Mouse (Mus musculus) cerebellum, adult 11-12 months (tissue): ENCODE results near the gene Zfp503.

Experiments used
- DNase-seq: peaks from one replicate; pipeline ENCODE4 v3.0.0; 2022

Gene Zfp503

DNA sequence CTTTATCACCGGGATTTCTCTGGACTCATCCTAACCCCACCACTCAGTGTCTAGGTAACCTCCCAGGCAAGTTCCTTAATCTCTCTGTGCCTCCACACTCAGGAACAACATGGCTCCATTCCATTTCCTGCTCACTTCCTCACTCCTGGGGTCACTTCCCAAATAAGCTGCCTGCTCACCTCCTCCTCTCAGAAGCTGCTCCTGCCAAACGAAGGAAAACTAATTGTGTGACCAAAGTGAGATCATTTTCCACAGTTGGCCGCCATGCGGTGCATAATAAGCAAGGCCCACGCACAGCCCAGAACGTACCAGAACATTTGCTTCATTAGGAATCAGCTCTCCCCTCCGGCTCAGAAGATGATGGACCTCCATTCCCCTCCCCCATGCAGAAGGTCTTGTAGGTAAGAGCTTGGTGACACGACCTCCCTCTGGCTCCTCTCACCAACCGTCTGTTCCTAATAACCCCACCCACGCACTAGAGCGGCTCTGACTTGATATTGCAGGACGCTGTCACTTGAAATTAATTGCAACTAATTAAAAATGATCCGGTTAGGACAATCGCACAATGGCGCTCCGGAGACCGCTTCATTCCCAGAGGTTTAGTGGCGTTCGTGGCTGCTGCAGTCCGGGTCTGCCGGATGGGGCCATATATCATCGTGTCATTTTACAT is 26.9 kb downstream of the Zfp503 start:
- DNase-seq = no peak

DNA sequence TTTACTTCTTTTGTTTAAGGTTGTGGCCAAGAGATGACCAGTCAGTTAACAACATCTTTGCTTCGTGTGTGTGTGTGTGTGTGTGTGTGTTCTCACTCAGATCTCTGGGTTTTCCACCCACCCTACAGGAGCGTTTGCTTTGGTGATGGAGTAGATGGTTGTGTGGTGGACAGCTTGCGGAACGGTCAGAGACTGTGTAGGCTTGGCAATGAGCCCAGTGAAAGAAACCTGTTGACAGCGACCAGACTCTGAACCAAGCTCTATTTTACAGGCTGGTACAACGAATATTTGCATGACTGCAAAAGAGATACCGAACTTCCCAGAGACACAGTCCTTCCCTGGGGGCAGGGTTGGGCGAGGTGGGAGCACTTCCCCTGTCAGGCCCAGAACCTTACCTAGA is 30.2 kb downstream of the Zfp503 start:
- DNase-seq = no peak

DNA sequence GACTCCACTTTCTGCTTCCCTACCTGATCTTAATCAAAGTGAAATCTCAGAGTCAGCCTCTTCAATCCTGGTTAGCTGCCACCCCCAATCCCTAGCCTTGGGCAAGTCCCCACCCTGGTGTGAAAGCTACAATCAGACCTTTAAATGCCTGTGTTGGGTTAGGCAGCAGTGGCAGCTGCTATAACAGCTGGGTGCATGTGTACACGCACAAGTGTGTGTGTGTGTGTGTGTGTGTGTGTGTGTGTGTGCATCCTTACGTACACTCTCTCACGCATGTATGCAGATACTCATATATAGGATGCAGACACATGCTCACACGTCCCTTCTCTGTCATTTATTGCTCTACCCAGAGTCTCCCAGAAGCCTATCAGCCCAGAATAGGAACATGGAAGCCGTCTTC is 30.8 kb downstream of the Zfp503 start:
- DNase-seq = no peak

DNA sequence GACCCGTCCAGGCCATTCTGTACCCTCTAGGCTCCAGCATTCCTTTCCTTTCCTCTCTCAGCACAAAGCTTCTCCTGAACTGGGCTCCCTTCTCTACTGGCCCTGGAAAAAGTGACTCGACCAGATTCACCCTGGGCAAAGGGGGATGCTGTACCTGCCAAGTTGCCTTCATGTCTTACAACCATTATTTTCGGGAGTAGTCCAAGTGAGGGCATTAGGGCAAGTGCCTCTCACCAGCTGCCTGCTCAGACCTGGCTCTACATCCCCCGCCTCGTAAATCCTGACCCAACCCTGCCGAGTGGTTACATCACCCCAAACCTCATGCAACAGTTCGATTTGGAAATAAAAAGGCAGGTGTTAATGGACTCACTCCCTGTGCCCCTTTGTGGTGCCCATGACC is 36.9 kb downstream of the Zfp503 start:
- DNase-seq = no peak

DNA sequence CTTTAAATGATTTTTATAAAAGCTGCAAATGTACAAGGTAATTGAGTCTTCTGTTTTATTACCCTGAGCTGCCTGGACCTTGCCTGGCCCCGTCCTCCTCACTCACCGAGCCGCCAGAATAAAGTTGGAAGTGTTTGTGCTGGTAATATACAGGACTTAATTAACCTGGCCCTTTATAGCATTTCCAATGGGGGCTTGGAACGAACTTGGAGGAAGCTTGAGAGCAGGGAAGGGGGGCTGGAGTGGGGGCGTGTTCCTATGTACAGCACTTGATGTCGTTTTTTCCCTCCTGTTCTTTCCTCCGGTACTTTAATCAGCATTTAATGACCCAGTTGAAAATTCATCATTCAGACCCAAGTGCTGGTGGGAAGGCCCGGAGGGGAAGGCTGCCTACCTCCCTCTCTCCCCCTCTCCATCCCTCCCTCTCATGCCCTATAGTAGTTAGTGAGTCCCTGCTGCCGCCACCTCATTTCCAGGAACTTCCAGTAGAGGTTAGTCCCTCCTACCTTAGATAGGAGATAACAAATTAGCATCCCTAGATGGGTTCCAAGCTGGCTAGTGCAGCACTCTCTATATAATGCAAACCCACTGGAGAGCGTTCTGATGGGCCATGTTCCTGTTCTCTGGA is 37.4 kb downstream of the Zfp503 start:
- no peak for DNase-seq

DNA sequence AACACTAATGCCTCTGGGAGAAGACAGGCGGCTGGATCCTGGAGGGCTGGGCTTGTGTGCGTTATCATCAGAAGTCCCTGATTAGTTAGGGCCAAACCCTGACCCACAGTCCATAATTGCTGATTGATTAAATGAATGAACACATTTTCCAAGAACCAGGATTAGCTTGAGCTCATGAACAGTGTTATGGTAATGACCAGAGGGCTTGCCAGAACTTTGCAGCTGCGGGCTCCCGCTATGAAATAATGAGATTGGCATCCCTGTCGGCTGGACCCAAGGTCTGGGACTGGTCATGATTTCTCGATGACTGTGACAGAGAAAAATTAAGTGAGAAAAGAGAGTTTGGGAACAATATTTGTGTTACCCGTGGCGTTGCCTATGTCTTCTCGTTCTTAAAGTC is 44.5 kb downstream of the Zfp503 start:
- DNase-seq = no peak

DNA sequence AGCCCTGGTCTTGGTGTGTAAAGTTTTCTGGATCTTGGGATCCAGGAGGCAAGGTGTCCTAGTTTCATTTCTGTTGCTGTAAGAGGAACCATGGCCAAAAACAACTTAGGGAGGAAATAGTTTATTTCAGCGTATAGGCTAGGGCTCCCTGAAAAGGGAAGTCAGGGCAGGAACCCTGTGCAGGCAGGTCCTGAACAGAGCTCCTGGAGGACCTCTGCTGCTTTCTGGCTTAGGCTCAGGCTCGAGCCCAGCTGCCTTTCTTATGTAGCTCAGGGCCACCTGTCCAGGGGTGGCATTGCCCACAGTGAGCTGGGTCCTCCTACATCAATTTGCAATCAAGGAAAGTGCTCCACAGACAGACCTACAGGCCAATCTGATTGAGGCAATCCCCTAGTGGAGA is 47.8 kb downstream of the Zfp503 start:
- DNase-seq = no peak

DNA sequence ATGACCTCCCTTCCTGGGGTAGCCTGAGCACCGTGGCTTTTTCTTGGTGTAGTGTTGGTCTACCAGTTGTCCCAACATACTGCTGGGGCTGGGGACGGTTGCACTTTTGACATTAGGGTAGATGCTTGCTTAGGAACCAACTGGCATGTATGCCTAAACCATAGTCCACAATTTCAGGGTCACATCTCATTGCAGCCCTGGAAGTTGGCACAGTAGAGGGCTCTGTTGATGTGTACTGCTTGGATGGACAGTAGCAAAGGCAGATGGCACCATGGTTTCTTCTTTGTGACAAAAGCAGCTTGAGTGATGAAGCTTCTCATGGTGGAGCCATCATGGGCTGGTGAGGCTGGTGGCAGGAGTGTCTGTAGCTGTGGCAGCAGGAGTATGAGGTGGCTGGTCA is 52.3 kb downstream of the Zfp503 start:
- no peak for DNase-seq

DNA sequence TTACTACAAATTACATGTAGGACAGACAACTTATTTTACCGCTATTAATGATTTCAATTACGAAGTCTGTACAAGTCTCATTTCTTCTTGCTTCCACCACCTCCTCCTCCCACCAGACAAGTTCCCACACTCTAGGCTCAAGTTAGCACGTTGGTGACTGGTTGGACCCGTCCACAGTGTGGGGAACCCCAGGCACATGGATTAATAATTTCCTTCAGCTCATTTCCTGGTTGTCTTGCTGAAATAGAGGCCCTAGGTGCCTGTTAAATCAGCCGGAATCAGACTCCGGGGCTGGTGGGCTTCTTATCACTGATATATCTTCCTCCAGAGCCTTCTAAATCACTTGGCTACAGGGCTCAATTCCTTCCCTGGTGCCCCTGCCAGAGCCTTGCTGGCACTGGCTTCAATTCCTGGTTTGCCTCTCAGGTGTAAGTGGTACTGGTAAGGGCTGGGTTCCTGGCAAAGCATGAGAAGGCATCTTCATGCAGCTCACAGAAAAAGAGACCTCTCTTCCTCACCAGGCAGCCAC is 53.2 kb downstream of the Zfp503 start:
- no peak for DNase-seq
